Mouse (Mus musculus): ENCODE measurements at regions not wholly inside any gene's neighbourhood (a gene's known extent, or its start where the extent isn't known, plus 50 kb on each side); places are given as distances from the start of the nearest gene placed in this dataset.

DNA sequence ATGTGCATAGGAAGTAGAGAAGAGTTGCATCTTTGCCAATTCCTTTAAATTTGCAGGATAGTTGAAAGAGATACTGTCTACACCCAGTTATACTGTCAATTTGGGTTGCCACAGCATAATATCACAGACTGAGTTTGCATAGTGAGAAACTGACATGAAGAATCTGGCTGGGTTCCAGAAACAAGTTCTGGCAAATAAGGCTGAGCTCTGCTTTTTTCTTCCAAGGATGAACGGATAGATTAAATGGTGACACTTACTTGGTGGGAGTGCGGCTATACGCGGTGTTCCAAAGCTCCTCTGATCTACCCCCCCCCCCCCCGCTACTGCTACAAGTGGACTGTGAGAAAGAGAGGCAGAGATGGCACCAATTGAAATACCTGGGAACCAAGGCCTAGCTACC lies 339.0 kb downstream of the Edem1 start:
- no peak for DNase-seq (ENCODE audit: low read depth, low spot score)
- no peak overlapping the region for H3K27ac ChIP-seq (ENCODE audit: control insufficient read depth, low read depth, low read length)

GRCm38 (mm10) chr6:109172104-109172850 lies 343.8 kb downstream of the Edem1 start:
- Histone ChIP-seq H3K27me3 (ENCODE audit: control insufficient read depth in 1 of 2, insufficient read depth in 2 of 2, low read length in 2 of 2) (no peaks in the 10 kb centered on the region), H3K36me3 (ENCODE audit: control insufficient read depth in 1 of 2, insufficient read depth in 2 of 2, low read length in 2 of 2) (no peaks in the 10 kb centered on the region), H3K9ac (ENCODE audit: control insufficient read depth, low read depth, low read length, poor library complexity, severe bottlenecking) (no peak overlapping the region), H3K4me3 (ENCODE audit: control insufficient read depth in 1 of 2, insufficient read depth in 1 of 2, low read depth in 2 of 2, low read length in 2 of 2) (no peak overlapping the region), H3K79me2 (ENCODE audit: control insufficient read depth, insufficient read depth, low read length, poor library complexity) (no peaks in the 10 kb centered on the region), H3K27ac (ENCODE audit: control insufficient read depth, low read depth, low read length) (no peak overlapping the region), H3K4me1 (ENCODE audit: control insufficient read depth in 1 of 2, insufficient read depth in 2 of 2, low read length in 2 of 2) (no peaks in the 10 kb centered on the region), H3K9me3 (replicated peaks; ENCODE audit: insufficient read depth, low read length) (no peaks in the 10 kb centered on the region)
- TF ChIP-seq CHD1 (IDR thresholded peaks at IDR 0.05; ENCODE audit: low read depth, low read length), result no peak
- no peak for TF ChIP-seq GABPA (IDR thresholded peaks at IDR 0.05; ENCODE audit: low read depth, low read length)
- TF ChIP-seq MEF2A (IDR thresholded peaks at IDR 0.05; ENCODE audit: extremely low read depth, insufficient replicate concordance, low read depth, low read length, poor library complexity, severe bottlenecking), result no peak
- no peak for TF ChIP-seq BHLHE40 (IDR thresholded peaks at IDR 0.05; ENCODE audit: borderline replicate concordance, low read depth, low read length)
- no peak for TF ChIP-seq EP300 (IDR thresholded peaks at IDR 0.05; ENCODE audit: low read depth in 1 of 2, low read length in 2 of 2)
- TF ChIP-seq SIN3A (IDR thresholded peaks at IDR 0.05; ENCODE audit: low read length), result no peak
- TF ChIP-seq ZMIZ1 (IDR thresholded peaks at IDR 0.05; ENCODE audit: low read depth, low read length), result no peak
- no peak for TF ChIP-seq CHD2 (IDR thresholded peaks at IDR 0.05; ENCODE audit: low read length)
- TF ChIP-seq SMC3 (IDR thresholded peaks at IDR 0.05; ENCODE audit: low read depth, low read length), result no peak
- TF ChIP-seq USF1 (IDR thresholded peaks at IDR 0.05; ENCODE audit: low read depth, low read length), result no peak
- no peak for TF ChIP-seq KAT2A (conservative IDR thresholded peaks at IDR 0.05; ENCODE audit: low read depth, low read length)
- TF ChIP-seq MAX (IDR thresholded peaks at IDR 0.05; ENCODE audit: low read length), result no peak
- no peak for TF ChIP-seq MYC (IDR thresholded peaks at IDR 0.05; ENCODE audit: low read depth, low read length)
- no peak for DNase-seq (ENCODE audit: low read depth, low spot score)

More for the DNA sequence above, 339.0 kb downstream of the Edem1 start:
- Histone ChIP-seq H3K4me3 (ENCODE audit: control insufficient read depth in 1 of 2, insufficient read depth in 1 of 2, low read depth in 2 of 2, low read length in 2 of 2) (no peak overlapping the region), H3K4me1 (ENCODE audit: control insufficient read depth in 1 of 2, insufficient read depth in 2 of 2, low read length in 2 of 2) (no peaks in the 10 kb centered on the region), H3K9ac (ENCODE audit: control insufficient read depth, low read depth, low read length, poor library complexity, severe bottlenecking) (no peak overlapping the region), H3K79me2 (ENCODE audit: control insufficient read depth, insufficient read depth, low read length, poor library complexity) (no peaks in the 10 kb centered on the region), H3K9me3 (replicated peaks; ENCODE audit: insufficient read depth, low read length) (no peaks in the 10 kb centered on the region), H3K27me3 (ENCODE audit: control insufficient read depth in 1 of 2, insufficient read depth in 2 of 2, low read length in 2 of 2) (no peaks in the 10 kb centered on the region), H3K36me3 (ENCODE audit: control insufficient read depth in 1 of 2, insufficient read depth in 2 of 2, low read length in 2 of 2) (no peaks in the 10 kb centered on the region)
- TF ChIP-seq EP300 (IDR thresholded peaks at IDR 0.05; ENCODE audit: low read depth in 1 of 2, low read length in 2 of 2), result no peak
- TF ChIP-seq KAT2A (conservative IDR thresholded peaks at IDR 0.05; ENCODE audit: low read depth, low read length), result no peak
- TF ChIP-seq MAFK (IDR thresholded peaks at IDR 0.05; ENCODE audit: borderline replicate concordance, low read depth, low read length), result no peak
- TF ChIP-seq UBTF (IDR thresholded peaks at IDR 0.05; ENCODE audit: borderline replicate concordance, insufficient read depth, low read depth, low read length), result no peak
- TF ChIP-seq CHD1 (IDR thresholded peaks at IDR 0.05; ENCODE audit: low read depth, low read length), result no peak
- no peak for TF ChIP-seq JUND (IDR thresholded peaks at IDR 0.05; ENCODE audit: low read depth, low read length)
- TF ChIP-seq MAX (IDR thresholded peaks at IDR 0.05; ENCODE audit: low read length), result no peak
- no peak for TF ChIP-seq HCFC1 (IDR thresholded peaks at IDR 0.05; ENCODE audit: low read depth, low read length)
- no peak for TF ChIP-seq ETS1 (IDR thresholded peaks at IDR 0.05; ENCODE audit: low read depth, low read length)
- no peak for TF ChIP-seq USF1 (IDR thresholded peaks at IDR 0.05; ENCODE audit: low read depth, low read length)

Measured in MEL (cell line).